Mouse (Mus musculus): ENCODE data around the gene Txnl4b. TPM values are rescaled to one million over a fixed set of nuclear protein-coding genes. Genes with fewer than 3 reads are reported as not detected.

The Txnl4b gene
- polyA plus RNA-seq, 1 experiment from 2014 or later = 17.2 TPM

DNA sequence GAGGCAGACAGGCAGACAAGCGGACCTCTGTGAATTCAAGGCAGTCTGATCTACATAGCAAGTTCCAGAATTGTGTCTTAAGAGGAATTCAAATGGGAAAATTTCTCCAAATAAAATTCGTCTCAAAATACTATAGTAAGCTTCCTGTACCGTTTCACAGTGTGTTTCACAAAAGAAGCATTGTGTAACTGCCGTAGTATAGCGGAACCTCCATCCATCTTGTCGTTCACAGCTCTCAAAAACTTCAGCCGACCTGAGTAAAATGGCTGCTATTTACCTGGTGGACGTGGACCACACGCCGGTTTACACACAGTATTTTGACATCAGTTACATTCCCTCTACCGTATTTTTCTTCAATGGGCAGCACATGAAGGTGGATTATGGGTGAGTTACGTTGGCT is 5.4 kb downstream of the Txnl4b start:
- Histone ChIP-seq H3K9me3 (replicated peaks) (no peaks in the 10 kb centered on the region), H3K4me3 (no peak overlapping the region), H3K36me3 (peaks cover 36% of the 10 kb centered on the region), H3K4me2 (no peak overlapping the region), H3K9ac (no peak overlapping the region), H3K4me1 (replicated peaks) (peaks cover 4% of the 10 kb centered on the region), H3K27me3 (replicated peaks) (peaks cover 4% of the 10 kb centered on the region; the same call in 1 of the 2 replicates), H3K27ac (ENCODE audit: poor library complexity, severe bottlenecking) (no peak overlapping the region)
- 86% methylated on average over 12 of the region's 12 CpGs for WGBS
- ATAC-seq (ENCODE audit: insufficient number of reproducible peaks, low FRiP score) = no peak

DNA sequence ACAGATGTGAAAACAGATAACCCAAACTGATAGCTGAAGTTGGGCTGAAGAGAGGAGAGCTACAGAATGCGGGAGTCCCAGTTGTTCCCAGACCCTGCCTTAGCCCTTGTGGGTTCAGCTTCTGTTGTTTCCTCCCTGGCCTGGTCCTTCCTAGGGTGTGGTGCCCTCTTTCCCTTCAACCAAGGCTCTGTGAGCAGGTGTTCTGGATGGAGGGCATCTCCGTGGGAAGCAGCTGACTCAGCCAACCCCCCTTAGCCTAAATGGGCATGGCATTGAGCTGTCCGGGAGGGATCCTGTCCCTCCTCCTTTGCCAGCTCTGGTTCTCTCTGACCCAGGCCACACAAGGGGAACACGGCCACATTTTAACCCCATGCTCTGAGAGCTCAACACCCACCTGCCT is 10.6 kb downstream of the Txnl4b start:
- no peak overlapping the region for H3K9ac ChIP-seq
- H3K4me3 ChIP-seq = no peak overlapping the region
- H3K27me3 ChIP-seq (replicated peaks) = peaks cover 7% of the 10 kb centered on the region; the same call in 1 of the 2 replicates
- H3K4me1 ChIP-seq (replicated peaks) = no peaks in the 10 kb centered on the region
- ATAC-seq (ENCODE audit: insufficient number of reproducible peaks, low FRiP score) = no peak
- H3K9me3 ChIP-seq (replicated peaks) = no peaks in the 10 kb centered on the region
- no peak overlapping the region for H3K4me2 ChIP-seq
- no peak overlapping the region for H3K27ac ChIP-seq (ENCODE audit: poor library complexity, severe bottlenecking)
- WGBS = 67% methylated on average over 4 of the region's 4 CpGs
- peaks cover 13% of the 10 kb centered on the region; the same call in 1 of the 2 replicates for H3K36me3 ChIP-seq

- Histone ChIP-seq H3K4me3 (no peak within 1 kb of the TSS), H3K9ac (no peak within 1 kb of the TSS), H3K4me1 (replicated peaks) (no peaks in the 10 kb centered on the region), H3K4me2 (no peak within 1 kb of the TSS), H3K27me3 (replicated peaks) (peaks cover 7% of the 10 kb centered on the region; the same call in 1 of the 2 replicates), H3K36me3 (no peaks in the 10 kb centered on the region), H3K9me3 (replicated peaks) (peaks cover 6% of the 10 kb centered on the region), H3K27ac (ENCODE audit: poor library complexity, severe bottlenecking) (no peak within 1 kb of the TSS)
- WGBS = 64% methylated on average over 8 of the region's 8 CpGs
- ATAC-seq (ENCODE audit: insufficient number of reproducible peaks, low FRiP score) = no peak
Measured at GRCm38 (mm10) chr8:109578900-109579301, 13.2 kb downstream of the Txnl4b start, which contains the start of gene Hp. Hp (minus strand) TSS chr8:109579172.

- Histone ChIP-seq H3K36me3 (no peaks in the 10 kb centered on the region), H3K27me3 (replicated peaks) (no peaks in the 10 kb centered on the region)
- WGBS = 75% methylated on average over 4 of the region's 4 CpGs
Measured at GRCm38 (mm10) chr8:109584293-109584692, 18.6 kb downstream of the Txnl4b start.

DNA sequence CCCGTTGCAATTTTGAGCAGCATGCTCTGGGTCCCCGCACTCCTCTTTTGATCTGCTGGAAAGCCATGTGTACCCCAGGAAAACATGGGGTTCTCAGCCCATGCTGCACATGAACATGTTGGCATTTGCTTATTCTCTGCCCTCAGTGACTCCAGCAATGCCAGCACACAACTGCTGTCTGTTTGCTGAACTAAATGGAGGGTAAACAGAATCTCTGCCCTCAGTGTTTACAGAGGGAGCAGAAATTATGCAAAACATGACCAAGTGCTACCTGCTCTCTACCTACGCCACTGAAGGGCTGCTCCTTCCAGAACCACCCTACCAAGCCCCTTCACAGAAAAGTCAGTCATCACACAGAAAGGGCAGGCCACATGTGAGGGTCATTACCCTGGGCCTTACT is 19.1 kb downstream of the Txnl4b start:
- no peaks in the 10 kb centered on the region for H3K27me3 ChIP-seq (replicated peaks)
- H3K9me3 ChIP-seq (replicated peaks) = peaks cover 13% of the 10 kb centered on the region
- 85% methylated on average over 3 of the region's 3 CpGs for WGBS
- no peak overlapping the region for H3K4me2 ChIP-seq
- H3K4me1 ChIP-seq (replicated peaks) = no peaks in the 10 kb centered on the region
- H3K9ac ChIP-seq = no peak overlapping the region
- H3K36me3 ChIP-seq = no peaks in the 10 kb centered on the region
- ATAC-seq (ENCODE audit: insufficient number of reproducible peaks, low FRiP score) = no peak
- no peak overlapping the region for H3K4me3 ChIP-seq
- H3K27ac ChIP-seq (ENCODE audit: poor library complexity, severe bottlenecking) = no peak overlapping the region

More at GRCm38 (mm10) chr8:109584293-109584692, 18.6 kb downstream of the Txnl4b start:
- Histone ChIP-seq H3K4me1 (replicated peaks) (no peaks in the 10 kb centered on the region), H3K4me2 (no peak overlapping the region), H3K4me3 (no peak overlapping the region), H3K9ac (no peak overlapping the region), H3K27ac (ENCODE audit: poor library complexity, severe bottlenecking) (no peak overlapping the region), H3K9me3 (replicated peaks) (peaks cover 13% of the 10 kb centered on the region)
- no peak for ATAC-seq (ENCODE audit: insufficient number of reproducible peaks, low FRiP score)

DNA sequence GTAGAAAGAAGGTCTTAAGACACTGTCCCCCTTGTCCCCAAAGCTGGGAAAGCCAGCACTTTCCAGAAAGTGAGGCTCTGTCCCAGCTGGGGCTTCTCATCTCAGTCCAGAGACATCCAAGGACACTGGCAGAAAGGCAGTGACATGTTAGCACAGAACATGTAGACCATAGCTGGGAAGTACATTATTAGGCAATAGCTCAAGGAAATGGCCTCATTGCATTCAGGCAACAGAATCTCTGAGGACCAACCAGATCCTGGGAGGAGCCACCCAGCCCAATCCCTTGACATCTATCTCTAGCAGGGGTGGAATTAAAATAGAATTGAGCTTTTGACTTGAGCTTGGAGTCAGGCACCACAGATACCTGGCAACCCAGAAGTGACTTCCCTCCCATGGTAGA is 20.0 kb downstream of the Txnl4b start:
- H3K27ac ChIP-seq (ENCODE audit: poor library complexity, severe bottlenecking) = no peak overlapping the region
- H3K36me3 ChIP-seq = no peaks in the 10 kb centered on the region
- ATAC-seq (ENCODE audit: insufficient number of reproducible peaks, low FRiP score) = no peak
- H3K27me3 ChIP-seq (replicated peaks) = no peaks in the 10 kb centered on the region
- H3K4me3 ChIP-seq = no peak overlapping the region
- H3K4me2 ChIP-seq = no peak overlapping the region
- H3K4me1 ChIP-seq (replicated peaks) = no peaks in the 10 kb centered on the region
- H3K9ac ChIP-seq = no peak overlapping the region
- H3K9me3 ChIP-seq (replicated peaks) = peaks cover 13% of the 10 kb centered on the region

- Histone ChIP-seq H3K9me3 (replicated peaks) (peaks cover 13% of the 10 kb centered on the region), H3K27me3 (replicated peaks) (no peaks in the 10 kb centered on the region), H3K27ac (ENCODE audit: poor library complexity, severe bottlenecking) (no peak overlapping the region), H3K9ac (no peak overlapping the region), H3K4me3 (no peak overlapping the region), H3K4me1 (replicated peaks) (no peaks in the 10 kb centered on the region), H3K36me3 (peaks cover 6% of the 10 kb centered on the region; the same call in 1 of the 2 replicates), H3K4me2 (no peak overlapping the region)
- ATAC-seq (ENCODE audit: insufficient number of reproducible peaks, low FRiP score) = 0 out of 2 replicates have a peak, but pooled peaks have one; percentile 22
- WGBS = 58% methylated on average over 7 of the region's 7 CpGs
Measured at GRCm38 (mm10) chr8:109586972-109587504, 21.3 kb downstream of the Txnl4b start.

- no peak for ATAC-seq (ENCODE audit: insufficient number of reproducible peaks, low FRiP score)
- Histone ChIP-seq H3K36me3 (peaks cover 37% of the 10 kb centered on the region), H3K4me2 (no peak overlapping the region), H3K4me3 (no peak overlapping the region), H3K9me3 (replicated peaks) (no peaks in the 10 kb centered on the region), H3K27ac (ENCODE audit: poor library complexity, severe bottlenecking) (no peak overlapping the region), H3K4me1 (replicated peaks) (no peaks in the 10 kb centered on the region), H3K27me3 (replicated peaks) (no peaks in the 10 kb centered on the region), H3K9ac (no peak overlapping the region)
- WGBS = 81% methylated on average over 9 of the region's 9 CpGs
Measured at GRCm38 (mm10) chr8:109590901-109591300, 25.2 kb downstream of the Txnl4b start.

DNA sequence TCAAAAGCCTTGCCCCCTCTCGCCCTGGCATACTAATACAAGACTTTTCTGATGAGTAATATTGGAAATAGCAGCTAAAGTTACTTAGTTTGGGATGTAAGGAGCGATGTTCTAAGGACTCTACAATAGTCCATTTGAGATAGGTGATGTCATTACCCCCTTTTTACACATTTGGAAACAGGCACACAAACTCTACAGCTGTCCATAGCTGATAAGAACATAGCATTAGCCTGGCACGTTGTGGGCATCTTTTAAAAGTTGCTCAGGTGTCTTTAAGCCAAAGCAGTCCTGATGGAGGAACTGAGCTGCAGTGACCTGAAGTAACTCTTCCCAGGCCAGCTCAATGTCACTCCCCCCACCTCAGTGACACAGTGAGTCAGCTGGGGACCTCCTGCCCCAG is 25.7 kb downstream of the Txnl4b start:
- no peaks in the 10 kb centered on the region for H3K27me3 ChIP-seq (replicated peaks)
- WGBS = 75% methylated on average over 3 of the region's 3 CpGs

DNA sequence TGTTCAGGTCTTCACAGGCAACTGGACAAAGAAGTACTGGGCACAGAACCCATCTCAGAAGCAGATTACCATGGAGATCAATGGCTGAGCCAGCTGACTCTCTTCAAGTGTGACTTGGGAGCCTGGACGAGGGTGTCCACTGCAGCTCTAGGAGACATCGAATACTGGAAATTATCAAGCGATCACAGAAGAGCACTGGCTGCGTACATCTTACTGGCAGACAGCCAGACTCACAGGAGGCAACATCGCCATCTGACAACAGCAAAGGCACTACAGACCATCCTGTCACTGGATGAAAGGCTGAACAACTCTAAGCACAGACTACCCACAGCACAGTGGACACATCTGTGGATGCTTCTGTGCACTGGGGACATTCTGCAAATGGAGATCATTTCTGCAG is 26.5 kb downstream of the Txnl4b start:
- WGBS = 87% methylated on average over 5 of the region's 5 CpGs
- ATAC-seq (ENCODE audit: insufficient number of reproducible peaks, low FRiP score) = no peak
- H3K36me3 ChIP-seq = peaks cover 41% of the 10 kb centered on the region

More for the DNA sequence above, 25.7 kb downstream of the Txnl4b start:
- Histone ChIP-seq H3K4me1 (replicated peaks) (no peaks in the 10 kb centered on the region), H3K4me3 (no peak overlapping the region), H3K36me3 (peaks cover 37% of the 10 kb centered on the region), H3K9ac (no peak overlapping the region), H3K4me2 (no peak overlapping the region), H3K27ac (ENCODE audit: poor library complexity, severe bottlenecking) (no peak overlapping the region), H3K9me3 (replicated peaks) (no peaks in the 10 kb centered on the region)
- no peak for ATAC-seq (ENCODE audit: insufficient number of reproducible peaks, low FRiP score)

DNA sequence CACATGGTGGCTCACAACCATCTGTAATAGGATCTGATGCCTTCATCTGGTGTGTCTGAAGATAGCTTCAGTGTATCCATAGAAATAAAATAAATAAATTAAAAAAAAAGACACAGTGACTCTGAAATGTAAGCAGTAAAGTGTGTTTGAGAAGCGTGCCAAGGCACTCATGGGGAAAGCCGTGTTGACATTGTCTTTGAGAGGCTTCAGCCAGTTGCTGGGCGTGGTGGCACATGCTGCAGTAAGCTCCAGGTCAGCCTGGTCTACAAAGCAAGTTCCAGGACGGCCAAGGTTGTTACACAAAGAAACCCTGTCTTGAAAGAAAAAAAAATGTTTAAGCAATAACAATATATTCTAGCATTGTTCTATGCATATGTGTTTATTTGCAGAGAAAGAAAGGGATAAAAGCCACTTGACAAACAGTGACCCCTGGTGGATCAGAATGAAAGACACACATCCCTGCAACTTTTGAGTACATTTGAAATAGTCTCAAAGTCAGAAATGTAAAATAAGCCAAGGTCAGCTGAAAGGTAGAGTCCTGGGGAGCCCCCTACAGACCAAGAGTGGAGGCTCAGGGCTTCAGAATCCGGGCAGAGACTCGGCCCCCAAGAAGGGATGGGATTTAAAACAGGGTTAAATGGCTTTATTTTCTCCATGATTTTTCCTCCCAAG is 27.6 kb downstream of the Txnl4b start:
- ATAC-seq (ENCODE audit: insufficient number of reproducible peaks, low FRiP score) = no peak
- no peak overlapping the region for H3K9ac ChIP-seq
- no peak overlapping the region for H3K27ac ChIP-seq (ENCODE audit: poor library complexity, severe bottlenecking)
- no peaks in the 10 kb centered on the region for H3K27me3 ChIP-seq (replicated peaks)
- H3K4me1 ChIP-seq (replicated peaks) = no peaks in the 10 kb centered on the region
- 73% methylated on average over 6 of the region's 6 CpGs for WGBS
- H3K4me2 ChIP-seq = no peak overlapping the region
- H3K9me3 ChIP-seq (replicated peaks) = no peaks in the 10 kb centered on the region
- no peak overlapping the region for H3K4me3 ChIP-seq
- peaks cover 44% of the 10 kb centered on the region for H3K36me3 ChIP-seq

More for the DNA sequence above, 26.5 kb downstream of the Txnl4b start:
- no peak overlapping the region for H3K9ac ChIP-seq
- H3K9me3 ChIP-seq (replicated peaks) = no peaks in the 10 kb centered on the region
- no peaks in the 10 kb centered on the region for H3K4me1 ChIP-seq (replicated peaks)
- no peak overlapping the region for H3K4me3 ChIP-seq
- no peaks in the 10 kb centered on the region for H3K27me3 ChIP-seq (replicated peaks)
- no peak overlapping the region for H3K4me2 ChIP-seq
- no peak overlapping the region for H3K27ac ChIP-seq (ENCODE audit: poor library complexity, severe bottlenecking)
